Mouse (Mus musculus) heart, adult 2 months (tissue): Measurements from ENCODE around the gene Gm17019.
"Not testable (repeated sequence)": the region's sequence is repeated elsewhere in the genome, so short reads cannot be mapped to it uniquely, and the experiment has no call there.

Experiments
- CTCF ChIP-seq: fragments of 200-600 bp; IDR thresholded peaks from 2 replicates; pipeline ENCODE4 v1.8.1; 2022; ENCODE audit warnings: antibody characterized with exemption, mild to moderate bottlenecking, moderate library complexity
- POLR2A ChIP-seq: fragments of 200-500 bp; IDR thresholded peaks from 2 replicates; pipeline ENCODE4 v1.6.1; 2011; ENCODE audit warnings: mild to moderate bottlenecking, low read depth, low read length, control low read depth; ENCODE audit not compliant: insufficient read depth

DNA sequence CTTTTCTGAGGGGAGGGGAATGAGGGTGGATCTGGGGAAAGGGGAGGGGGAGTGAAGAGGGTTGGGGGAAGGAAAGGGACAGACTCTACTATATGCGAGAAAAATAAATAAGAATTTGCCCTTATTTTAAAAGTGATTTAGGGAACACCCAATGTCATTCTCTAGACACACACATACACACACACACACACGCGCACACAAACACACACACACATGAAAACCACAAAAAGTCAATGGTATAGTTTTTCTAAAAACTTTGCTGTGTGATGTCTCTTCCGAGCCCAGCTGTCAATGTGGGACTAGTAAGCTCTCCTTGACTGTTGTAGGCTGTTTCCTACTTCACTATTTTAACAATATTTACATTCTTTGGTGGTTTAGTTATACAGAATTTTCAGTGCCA lies 8.0 kb upstream of the Gm17019 start:
- not testable (repeated sequence) for TF ChIP-seq POLR2A, CTCF
